Mouse (Mus musculus): ENCODE measurements around the gene Pikfyve.

DNA sequence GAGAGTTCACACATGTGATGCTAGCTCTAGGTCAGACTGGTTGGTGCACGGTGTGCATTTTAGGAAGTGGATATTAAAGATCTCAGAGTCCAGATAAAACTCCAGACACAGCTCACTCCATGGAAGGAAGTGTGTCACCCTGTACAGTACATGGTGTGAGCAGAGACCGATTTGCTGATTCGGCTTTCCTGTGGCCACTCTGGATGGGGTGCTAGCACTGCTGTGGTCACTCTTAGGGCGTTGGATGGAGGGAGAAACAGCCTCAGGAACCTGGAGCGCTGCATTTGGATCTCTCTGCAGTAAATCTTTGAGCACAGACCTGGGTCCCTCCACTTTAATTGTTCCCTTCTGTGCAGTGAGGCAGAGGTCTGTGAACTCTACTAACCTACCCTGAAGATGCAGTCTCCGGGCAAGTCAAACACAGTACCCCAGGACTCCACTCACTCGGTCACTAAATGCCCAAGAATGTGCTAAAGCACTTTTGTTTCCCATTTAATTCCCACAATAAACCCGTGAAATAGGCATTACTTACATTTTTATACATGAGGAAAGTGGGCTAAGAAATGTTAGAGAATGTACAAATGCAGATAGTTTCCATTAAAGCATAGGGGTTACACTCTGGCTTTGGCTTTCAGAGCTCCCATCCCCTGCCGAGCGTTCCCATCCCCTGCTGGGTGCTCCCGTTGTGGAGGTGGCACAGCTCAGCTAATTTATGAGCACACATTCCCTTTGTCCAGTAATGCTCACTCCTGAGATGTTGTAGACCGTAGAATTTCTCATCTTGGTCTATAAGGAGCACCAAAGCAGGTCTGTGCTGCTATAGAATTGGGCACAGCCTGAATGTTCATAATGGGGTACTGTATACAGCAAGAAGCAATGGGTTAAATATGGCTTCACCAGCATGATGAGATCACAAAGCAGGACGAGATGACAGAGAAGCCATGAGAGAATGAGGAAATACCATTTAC lies 127.9 kb downstream of the Pikfyve start:
- no peak for TF ChIP-seq CTCF (conservative IDR thresholded peaks at IDR 0.05; ENCODE audit: low read length)
- TF ChIP-seq NANOG (IDR thresholded peaks at IDR 0.05; ENCODE audit: borderline replicate concordance, low read length), result no peak
- no peak for TF ChIP-seq POU5F1 (IDR thresholded peaks at IDR 0.05; ENCODE audit: borderline replicate concordance, low read length)
